Mouse (Mus musculus) heart, adult 10 weeks (tissue): ENCODE measurements around the gene Cdk18. TPM values are rescaled to one million over a fixed set of nuclear protein-coding genes. Genes with fewer than 3 reads are reported as not detected.

Experiments used
- polyA plus RNA-seq: library from polyadenylated mRNA; stranded (reverse); fragments of 350-450 nt; fragmentation: Illumina TruSeq; extraction: RNeasy Lipid Tissue Mini Kit (QIAGEN cat#74804); gene quantifications from one replicate; pipeline ENCODE4 v1.2.3, GENCODE M21; 2014; ENCODE audit warnings: low read depth, low replicate concordance

Cdk18 gene
- 19.5 TPM for polyA plus RNA-seq

DNA sequence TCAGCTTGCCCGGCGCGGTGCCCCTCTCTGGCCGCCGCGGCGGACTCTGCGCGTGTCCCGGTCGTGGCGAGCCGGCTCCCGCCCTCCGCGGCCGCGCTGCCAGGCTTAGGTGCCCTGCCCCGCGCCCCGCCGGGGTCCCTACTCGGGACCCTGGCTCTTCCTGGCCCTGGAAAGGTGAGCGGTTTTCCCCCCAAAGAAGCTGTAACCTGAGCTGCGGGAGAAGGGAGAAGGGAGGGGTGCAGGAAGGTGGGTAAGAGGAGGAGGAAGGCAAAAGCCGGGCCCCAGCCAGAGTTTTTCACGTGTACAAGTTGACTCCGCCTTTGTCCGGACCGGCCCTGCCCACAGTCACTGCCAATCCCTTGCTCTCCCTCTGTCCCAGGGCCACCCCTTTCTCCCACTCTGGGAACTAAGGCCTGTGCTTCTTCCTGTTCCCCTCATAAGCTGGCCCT, at the start of gene Cdk18:
Gene Cdk18, minus strand, starts transcription at position 269 of the 449 bp plus-strand sequence.

DNA sequence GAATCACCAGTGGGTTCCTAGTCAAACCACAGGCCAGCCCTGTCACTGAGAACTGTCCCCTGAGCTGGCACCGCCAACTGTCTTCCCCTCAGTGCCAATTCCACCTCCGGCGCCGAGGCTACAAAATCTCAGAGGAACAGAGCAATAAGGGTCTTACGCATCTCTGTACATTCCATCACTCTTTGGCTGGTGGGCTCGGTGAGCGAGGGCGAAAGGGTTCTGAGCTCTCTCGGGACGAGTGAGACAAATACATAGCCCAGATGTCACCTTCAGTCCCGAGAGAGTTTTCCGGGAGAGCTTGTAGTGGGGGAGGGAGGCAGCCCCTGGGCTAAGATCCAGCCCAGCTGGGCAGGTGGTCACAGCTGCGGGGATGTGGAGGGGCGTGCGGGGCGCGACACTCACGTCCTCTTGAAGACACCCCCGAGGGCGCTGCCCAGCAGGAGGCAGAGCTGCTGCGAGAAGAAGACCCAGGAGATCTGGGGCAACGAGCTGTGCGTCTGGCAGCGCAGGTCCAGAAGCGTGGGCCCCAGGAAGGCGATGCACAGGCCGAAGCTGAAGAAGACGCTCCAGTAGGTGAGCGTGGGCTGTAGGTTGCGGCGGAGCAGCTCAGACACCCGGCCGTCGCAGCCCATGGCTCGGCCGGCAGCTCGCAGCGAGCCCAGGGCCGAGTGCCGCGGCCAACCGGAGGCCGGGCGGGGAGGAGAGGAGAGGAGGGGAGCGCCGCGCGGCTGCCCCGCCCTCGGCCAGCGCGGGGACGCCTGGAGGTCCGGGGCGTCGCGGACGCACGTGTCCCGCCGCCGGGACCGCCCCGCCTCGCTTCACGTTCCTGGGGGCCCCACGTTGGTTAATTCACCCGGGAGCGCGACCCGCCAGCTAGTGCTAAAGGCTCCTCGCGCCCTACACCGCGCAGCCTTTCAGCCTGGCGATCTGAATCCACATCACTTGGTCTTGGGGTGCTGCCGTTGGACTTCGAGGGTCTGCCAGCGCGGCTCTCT, 71.9 kb downstream of the Cdk18 start, which contains the start of gene Mfsd4a:
Gene Mfsd4a, minus strand, starts transcription at position 802 of the 995 bp plus-strand sequence.

Other genes starting within 250 kb of the Cdk18 start
- gene Nucks1, start 229.2 kb downstream of the Cdk18 start, polyA plus RNA-seq = 23.5 TPM
- 4.4 TPM for gene Slc45a3, start 176.7 kb downstream of the Cdk18 start, polyA plus RNA-seq
- 27.5 TPM for gene Elk4, start 132.1 kb downstream of the Cdk18 start, polyA plus RNA-seq
- 1.0 TPM for gene Mfsd4a, start 71.6 kb downstream of the Cdk18 start, polyA plus RNA-seq
- not detected for gene Lemd1, start 51.7 kb upstream of the Cdk18 start, polyA plus RNA-seq
- gene AC124108.1, start 51.8 kb upstream of the Cdk18 start, polyA plus RNA-seq = not detected
- not detected for gene Gm10188, start 90.1 kb upstream of the Cdk18 start, polyA plus RNA-seq
- 11.4 TPM for gene Klhdc8a, start 158.9 kb upstream of the Cdk18 start, polyA plus RNA-seq
- gene Nuak2, start 176.4 kb upstream of the Cdk18 start, polyA plus RNA-seq = 2.3 TPM